Mouse (Mus musculus): Measurements from ENCODE around the gene Ffar2. TPM values are rescaled to one million over a fixed set of nuclear protein-coding genes. Genes with fewer than 3 reads are reported as not detected.

Ffar2 gene
- polyA plus RNA-seq, 2 experiments from 2014 or later: 0.70 to 1.4 TPM

GRCm38 (mm10) chr7:30820854-30821445 lies 2.6 kb downstream of the Ffar2 start:
- no peak for ATAC-seq

DNA sequence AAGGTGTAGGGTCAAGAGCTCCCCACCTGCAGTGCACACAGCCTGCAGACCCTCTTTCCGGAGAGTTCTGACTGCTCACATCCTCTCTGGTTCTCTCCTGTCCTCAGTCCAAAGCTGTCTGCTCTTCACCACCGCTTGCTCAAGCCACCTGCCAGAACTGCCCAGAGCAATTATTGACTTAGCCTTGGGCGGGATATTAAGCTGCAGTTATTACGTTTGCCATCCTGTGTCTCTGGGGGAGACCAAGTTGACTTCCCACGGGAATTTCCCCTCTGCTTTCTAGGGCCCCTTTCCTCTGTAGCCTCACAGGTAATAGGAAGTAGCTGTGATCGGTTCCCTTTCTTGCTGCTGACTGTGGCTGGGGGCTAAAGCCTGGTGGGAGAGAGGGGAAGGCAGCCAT lies 3.4 kb downstream of the Ffar2 start:
- no peak for ATAC-seq

DNA sequence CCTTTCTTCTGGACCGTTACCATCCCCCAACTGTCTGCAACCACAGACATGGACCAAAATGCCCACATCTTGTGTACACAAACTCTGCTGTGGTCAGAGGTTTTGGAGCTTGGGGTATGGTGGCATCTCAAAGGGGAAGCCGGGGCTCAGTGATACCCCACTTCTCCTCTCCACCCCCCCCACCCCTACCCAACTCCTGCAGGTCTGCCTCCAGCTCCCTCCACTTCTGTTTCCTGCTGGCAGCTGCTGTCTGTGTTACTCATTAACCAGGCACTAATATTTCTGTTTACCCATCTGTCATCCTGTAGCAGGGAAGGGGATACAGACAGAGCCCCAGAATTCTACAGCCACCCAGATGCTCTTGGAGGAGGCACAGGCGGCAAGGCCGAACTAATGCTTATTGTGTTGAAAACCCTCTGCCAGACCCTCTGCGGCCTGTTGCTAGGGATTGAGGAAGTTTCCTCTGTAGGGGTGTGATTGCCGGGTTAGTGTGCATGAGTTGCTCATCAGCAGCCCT lies 11.2 kb downstream of the Ffar2 start:
- no peak for ATAC-seq

- no peak for ATAC-seq
These were observed 11.8 kb downstream of the Ffar2 start for GRCm38 (mm10) chr7:30811757-30812290.

DNA sequence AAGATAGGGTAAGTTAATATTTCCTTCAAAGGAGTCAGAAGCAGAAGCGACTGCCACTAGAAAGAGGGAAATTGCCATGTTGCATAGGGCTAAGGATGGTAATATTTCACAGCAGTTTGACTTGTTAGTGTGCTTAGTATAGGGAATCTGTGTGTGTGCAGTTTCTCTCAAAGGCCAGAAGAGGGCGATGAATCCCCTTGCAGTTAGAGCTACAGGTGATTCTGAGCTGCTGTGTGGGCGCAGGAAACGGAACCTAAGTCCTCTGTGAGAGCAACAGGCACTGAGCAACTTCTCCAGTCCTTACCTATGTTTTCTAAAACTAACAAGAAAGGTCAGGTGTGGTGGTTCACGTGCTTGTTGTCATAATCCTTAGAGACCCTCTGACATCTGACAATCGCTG lies 13.3 kb downstream of the Ffar2 start:
- no peak for ATAC-seq

GRCm38 (mm10) chr7:30805924-30806323 lies 17.7 kb downstream of the Ffar2 start:
- no peak for ATAC-seq

- ATAC-seq: no peak
These were observed 19.4 kb downstream of the Ffar2 start for GRCm38 (mm10) chr7:30804026-30804715.

GRCm38 (mm10) chr7:30803256-30803655 lies 20.3 kb downstream of the Ffar2 start:
- ATAC-seq: no peak

DNA sequence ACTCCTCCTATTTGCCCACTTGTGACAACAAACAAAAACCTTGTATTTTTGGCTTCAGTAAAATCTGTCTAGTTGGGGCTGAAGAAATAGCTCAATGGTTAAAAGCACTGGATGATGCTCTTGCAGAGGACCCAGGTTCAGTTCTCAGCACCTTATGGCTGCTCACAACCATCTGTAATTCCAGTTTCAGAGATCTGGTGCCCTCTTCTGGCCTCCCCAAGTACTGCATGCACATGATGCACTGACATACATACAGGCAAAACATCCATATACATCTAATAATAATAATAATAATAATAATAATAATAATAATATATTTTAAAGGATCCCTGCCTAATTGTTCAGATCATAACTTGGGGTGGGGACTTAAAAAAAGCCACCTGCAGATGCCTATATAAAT lies 22.9 kb downstream of the Ffar2 start:
- ATAC-seq: no peak

DNA sequence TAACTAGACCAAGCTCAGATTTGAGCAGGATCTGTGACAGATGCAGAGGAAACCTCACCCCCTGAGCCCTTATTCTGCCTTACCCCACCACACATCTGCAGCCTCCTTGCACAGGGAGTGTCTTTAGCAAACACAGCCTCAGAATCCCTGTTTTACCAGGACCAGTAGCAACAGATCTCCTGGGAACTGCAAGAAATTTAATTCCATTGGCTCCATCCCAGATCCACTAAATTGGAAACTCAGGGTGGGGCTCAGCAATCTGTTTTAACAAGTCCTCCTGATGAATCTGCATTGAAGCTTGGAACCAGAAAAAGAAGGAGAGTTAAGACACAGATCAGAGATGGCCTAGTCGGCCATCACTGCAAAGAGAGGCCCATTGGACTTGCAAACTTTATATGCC lies 26.8 kb downstream of the Ffar2 start:
- no peak for ATAC-seq

- ATAC-seq: no peak
These were observed 28.7 kb downstream of the Ffar2 start for GRCm38 (mm10) chr7:30794921-30795320.

DNA sequence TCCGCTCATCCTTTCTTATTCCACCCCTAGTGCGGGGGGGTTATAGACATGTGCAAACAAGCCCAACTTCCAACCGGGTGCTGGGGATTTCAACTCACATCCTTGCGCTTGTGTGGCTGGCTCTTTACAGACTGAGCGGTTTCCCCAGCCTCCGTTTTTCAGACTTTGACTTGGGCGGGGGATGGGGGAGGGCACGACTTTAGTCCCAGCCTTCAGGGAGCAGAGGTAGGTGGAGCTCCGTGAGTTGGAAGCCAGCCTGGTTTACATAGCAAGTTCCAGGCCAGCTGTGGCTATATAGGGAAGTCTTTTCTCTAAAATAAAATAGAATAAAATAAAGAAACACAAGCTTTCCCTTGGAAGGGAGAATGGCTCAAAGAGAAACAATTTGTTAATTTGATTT lies 31.7 kb downstream of the Ffar2 start:
- ATAC-seq: no peak

GRCm38 (mm10) chr7:30790141-30790540 lies 33.4 kb downstream of the Ffar2 start:
- no peak for ATAC-seq

- ATAC-seq: no peak
These were observed 36.1 kb downstream of the Ffar2 start, which contains the start of gene Krtdap for GRCm38 (mm10) chr7:30787377-30788022. Gene Krtdap, plus strand, starts transcription at chr7:30787896.

- ATAC-seq: no peak
These were observed 37.6 kb downstream of the Ffar2 start for GRCm38 (mm10) chr7:30785721-30786546.

DNA sequence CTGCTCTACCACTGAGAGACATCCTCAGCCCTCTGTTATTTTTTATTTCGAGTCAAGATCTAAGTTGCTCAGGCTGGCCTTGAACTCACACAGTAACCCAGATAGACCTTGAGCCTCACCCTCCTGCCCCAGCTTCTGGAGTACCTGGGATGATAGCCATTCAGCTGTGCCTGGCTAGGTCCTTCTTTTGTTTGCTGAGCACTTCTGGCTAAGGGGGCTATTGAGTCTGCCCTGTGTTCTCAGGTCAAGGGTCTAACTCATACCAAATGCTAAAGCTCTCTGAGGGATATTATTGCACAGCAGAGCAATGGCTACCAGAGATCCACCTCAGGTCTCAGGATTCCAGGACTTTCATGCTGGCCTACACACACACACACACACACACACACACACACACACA lies 38.4 kb downstream of the Ffar2 start:
- ATAC-seq: no peak

DNA sequence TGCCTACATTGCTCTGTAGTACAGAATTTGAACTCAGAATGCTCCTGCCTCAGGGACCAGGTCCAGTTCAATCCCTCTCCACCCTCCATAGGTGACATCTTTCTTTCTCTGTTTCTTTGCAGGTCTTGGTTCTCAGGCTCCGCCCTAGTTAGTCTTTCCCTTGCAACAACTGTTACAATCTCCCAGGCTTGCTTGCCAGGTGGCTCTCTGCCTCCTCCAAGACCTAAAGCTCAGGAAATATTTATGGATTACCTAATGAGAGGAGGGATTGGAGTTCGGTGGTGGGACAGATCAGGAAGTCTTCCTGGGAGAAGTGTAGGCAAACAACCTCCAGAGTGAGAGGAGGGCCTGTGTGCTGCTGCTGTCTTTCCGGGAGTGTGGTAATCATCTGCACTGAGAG lies 40.9 kb downstream of the Ffar2 start:
- no peak for ATAC-seq

- no peak for ATAC-seq
These were observed 41.8 kb downstream of the Ffar2 start for GRCm38 (mm10) chr7:30781792-30782191.

GRCm38 (mm10) chr7:30777911-30778310 lies 45.7 kb downstream of the Ffar2 start:
- no peak for ATAC-seq

GRCm38 (mm10) chr7:30777081-30777579 lies 46.4 kb downstream of the Ffar2 start:
- ATAC-seq: no peak

GRCm38 (mm10) chr7:30776104-30776503 lies 47.5 kb downstream of the Ffar2 start:
- ATAC-seq: no peak

GRCm38 (mm10) chr7:30769236-30769635 lies 54.3 kb downstream of the Ffar2 start:
- no peak for ATAC-seq
